Mouse (Mus musculus): ENCODE data around the gene P2ry10. TPM values are rescaled to one million over a fixed set of nuclear protein-coding genes. Genes with fewer than 3 reads are reported as not detected.
"Not testable (repeated sequence)": the region's sequence is repeated elsewhere in the genome, so short reads cannot be mapped to it uniquely, and the experiment has no call there.

Gene P2ry10
- 0.11 and 0.14 TPM in 2 replicates for polyA plus RNA-seq (2015; fragmentation: Nextera tagmentation; extraction: Ambion mirVana)

GRCm38 (mm10) chrX:107088177-107088576 is at the start of gene P2ry10:
P2ry10 (plus strand) TSS chrX:107088492.
- H3K27ac ChIP-seq (ENCODE audit: low read length), result no peak within 1 kb of the TSS
- no peak within 1 kb of the TSS for H3K4me3 ChIP-seq (ENCODE audit: low read depth, low read length)
- H3K9me3 ChIP-seq (ENCODE audit: low read length), result no peaks in the 10 kb centered on the region
- H3K27me3 ChIP-seq (replicated peaks; ENCODE audit: insufficient read depth, low read length), result no peaks in the 10 kb centered on the region
- no peaks in the 10 kb centered on the region for H3K4me1 ChIP-seq (ENCODE audit: insufficient read depth, low read depth, low read length)
- WGBS, result 60% methylated on average over 4 of the region's 4 CpGs
- no peak within 1 kb of the TSS for H3K4me2 ChIP-seq (replicated peaks; ENCODE audit: low read depth, low read length)
- TF ChIP-seq EP300 (IDR thresholded peaks at IDR 0.05) (no peak), CTCF (IDR thresholded peaks at IDR 0.05) (no peak)
- H3K36me3 ChIP-seq (ENCODE audit: insufficient read depth, low read length), result no peaks in the 10 kb centered on the region
- ATAC-seq, result no peak
- no peak within 1 kb of the TSS for H3K9ac ChIP-seq (replicated peaks; ENCODE audit: low read depth)
- DNase-seq (ENCODE audit: low spot score), result no peak

- H3K4me3 ChIP-seq (ENCODE audit: low read depth, low read length), result no peak overlapping the region
- no peaks in the 10 kb centered on the region for H3K36me3 ChIP-seq (ENCODE audit: insufficient read depth, low read length)
- H3K27ac ChIP-seq (ENCODE audit: low read length), result no peak overlapping the region
- no peaks in the 10 kb centered on the region for H3K4me1 ChIP-seq (ENCODE audit: insufficient read depth, low read depth, low read length)
- H3K9ac ChIP-seq (replicated peaks; ENCODE audit: low read depth), result no peak overlapping the region
- ATAC-seq (no peak), DNase-seq (ENCODE audit: low spot score) (no peak)
- H3K9me3 ChIP-seq (ENCODE audit: low read length), result no peaks in the 10 kb centered on the region
- no peak overlapping the region for H3K4me2 ChIP-seq (replicated peaks; ENCODE audit: low read depth, low read length)
- TF ChIP-seq CTCF (IDR thresholded peaks at IDR 0.05) (no peak), EP300 (IDR thresholded peaks at IDR 0.05) (no peak)
- H3K27me3 ChIP-seq (replicated peaks; ENCODE audit: insufficient read depth, low read length), result no peaks in the 10 kb centered on the region
These were observed 49.1 kb upstream of the P2ry10 start for GRCm38 (mm10) chrX:107039146-107039545.

- TF ChIP-seq EP300 (IDR thresholded peaks at IDR 0.05) (no peak), CTCF (IDR thresholded peaks at IDR 0.05) (no peak)
- H3K4me2 ChIP-seq (replicated peaks; ENCODE audit: low read depth, low read length), result no peak overlapping the region
- no peaks in the 10 kb centered on the region for H3K4me1 ChIP-seq (ENCODE audit: insufficient read depth, low read depth, low read length)
- H3K9ac ChIP-seq (replicated peaks; ENCODE audit: low read depth), result no peak overlapping the region
- 30% methylated on average over 2 of the region's 2 CpGs for WGBS
- no peak for ATAC-seq
- no peak for DNase-seq (ENCODE audit: low spot score)
- H3K9me3 ChIP-seq (ENCODE audit: low read length), result no peaks in the 10 kb centered on the region
- no peak overlapping the region for H3K4me3 ChIP-seq (ENCODE audit: low read depth, low read length)
- H3K36me3 ChIP-seq (ENCODE audit: insufficient read depth, low read length), result no peaks in the 10 kb centered on the region
- H3K27ac ChIP-seq (ENCODE audit: low read length), result no peak overlapping the region
- no peaks in the 10 kb centered on the region for H3K27me3 ChIP-seq (replicated peaks; ENCODE audit: insufficient read depth, low read length)
These were observed 48.7 kb upstream of the P2ry10 start for GRCm38 (mm10) chrX:107039635-107040034.

GRCm38 (mm10) chrX:107042367-107042766 is 45.9 kb upstream of the P2ry10 start:
- 76% methylated on average over 2 of the region's 2 CpGs for WGBS
- H3K27me3 ChIP-seq (replicated peaks; ENCODE audit: insufficient read depth, low read length), result no peaks in the 10 kb centered on the region
- no peak for DNase-seq (ENCODE audit: low spot score)
- no peak overlapping the region for H3K9ac ChIP-seq (replicated peaks; ENCODE audit: low read depth)
- TF ChIP-seq EP300 (IDR thresholded peaks at IDR 0.05), result no peak
- no peak for TF ChIP-seq CTCF (IDR thresholded peaks at IDR 0.05)
- ATAC-seq, result no peak
- H3K4me1 ChIP-seq (ENCODE audit: insufficient read depth, low read depth, low read length), result no peaks in the 10 kb centered on the region
- no peaks in the 10 kb centered on the region for H3K36me3 ChIP-seq (ENCODE audit: insufficient read depth, low read length)
- no peak overlapping the region for H3K27ac ChIP-seq (ENCODE audit: low read length)
- no peak overlapping the region for H3K4me2 ChIP-seq (replicated peaks; ENCODE audit: low read depth, low read length)
- no peaks in the 10 kb centered on the region for H3K9me3 ChIP-seq (ENCODE audit: low read length)
- no peak overlapping the region for H3K4me3 ChIP-seq (ENCODE audit: low read depth, low read length)

GRCm38 (mm10) chrX:107083407-107083806 is 4.9 kb upstream of the P2ry10 start:
- not testable (repeated sequence) for H3K9ac ChIP-seq (replicated peaks; ENCODE audit: low read depth); H3K4me1 ChIP-seq (ENCODE audit: insufficient read depth, low read depth, low read length); ATAC-seq; H3K27me3 ChIP-seq (replicated peaks; ENCODE audit: insufficient read depth, low read length); H3K4me2 ChIP-seq (replicated peaks; ENCODE audit: low read depth, low read length); H3K27ac ChIP-seq (ENCODE audit: low read length); H3K4me3 ChIP-seq (ENCODE audit: low read depth, low read length); H3K9me3 ChIP-seq (ENCODE audit: low read length); DNase-seq (ENCODE audit: low spot score); H3K36me3 ChIP-seq (ENCODE audit: insufficient read depth, low read length)
- WGBS, result 75% methylated on average over 2 of the region's 2 CpGs

- Histone ChIP-seq H3K4me1 (ENCODE audit: insufficient read depth, low read depth, low read length) (no peaks in the 10 kb centered on the region), H3K36me3 (ENCODE audit: insufficient read depth, low read length) (no peaks in the 10 kb centered on the region), H3K4me3 (ENCODE audit: low read depth, low read length) (no peak overlapping the region), H3K9me3 (ENCODE audit: low read length) (no peaks in the 10 kb centered on the region), H3K4me2 (replicated peaks; ENCODE audit: low read depth, low read length) (no peak overlapping the region), H3K9ac (replicated peaks; ENCODE audit: low read depth) (no peak overlapping the region), H3K27ac (ENCODE audit: low read length) (no peak overlapping the region), H3K27me3 (replicated peaks; ENCODE audit: insufficient read depth, low read length) (no peaks in the 10 kb centered on the region)
- TF ChIP-seq CTCF (IDR thresholded peaks at IDR 0.05) (no peak), EP300 (IDR thresholded peaks at IDR 0.05) (no peak)
- DNase-seq (ENCODE audit: low spot score) (no peak), ATAC-seq (no peak)
These were observed 4.0 kb upstream of the P2ry10 start for GRCm38 (mm10) chrX:107084320-107084719.

GRCm38 (mm10) chrX:107089131-107089530 is 839 bp downstream of the P2ry10 start:
- Histone ChIP-seq H3K27me3 (replicated peaks; ENCODE audit: insufficient read depth, low read length) (no peaks in the 10 kb centered on the region), H3K4me2 (replicated peaks; ENCODE audit: low read depth, low read length) (no peak overlapping the region), H3K4me1 (ENCODE audit: insufficient read depth, low read depth, low read length) (no peaks in the 10 kb centered on the region), H3K4me3 (ENCODE audit: low read depth, low read length) (no peak overlapping the region), H3K9ac (replicated peaks; ENCODE audit: low read depth) (no peak overlapping the region), H3K9me3 (ENCODE audit: low read length) (no peaks in the 10 kb centered on the region), H3K36me3 (ENCODE audit: insufficient read depth, low read length) (no peaks in the 10 kb centered on the region), H3K27ac (ENCODE audit: low read length) (no peak overlapping the region)
- WGBS, result 64% methylated on average over 5 of the region's 5 CpGs
- DNase-seq (ENCODE audit: low spot score), result no peak
- no peak for TF ChIP-seq CTCF (IDR thresholded peaks at IDR 0.05)
- TF ChIP-seq EP300 (IDR thresholded peaks at IDR 0.05), result no peak
- no peak for ATAC-seq
